Mouse (Mus musculus): Measurements from ENCODE around the gene Zfp148. TPM values are rescaled to one million over a fixed set of nuclear protein-coding genes. Genes with fewer than 3 reads are reported as not detected.

Zfp148 gene
- total RNA-seq (2015): 53.3 TPM in 2 replicates
- total RNA-seq (2017): 24.4 and 24.9 TPM in 2 replicates

GRCm38 (mm10) chr16:33379944-33380881 lies at the start of gene Zfp148:
Gene Zfp148 (plus strand): TSS chr16:33380836.
- peak; percentile 96 for ATAC-seq (ENCODE audit: poor library complexity, severe bottlenecking)

DNA sequence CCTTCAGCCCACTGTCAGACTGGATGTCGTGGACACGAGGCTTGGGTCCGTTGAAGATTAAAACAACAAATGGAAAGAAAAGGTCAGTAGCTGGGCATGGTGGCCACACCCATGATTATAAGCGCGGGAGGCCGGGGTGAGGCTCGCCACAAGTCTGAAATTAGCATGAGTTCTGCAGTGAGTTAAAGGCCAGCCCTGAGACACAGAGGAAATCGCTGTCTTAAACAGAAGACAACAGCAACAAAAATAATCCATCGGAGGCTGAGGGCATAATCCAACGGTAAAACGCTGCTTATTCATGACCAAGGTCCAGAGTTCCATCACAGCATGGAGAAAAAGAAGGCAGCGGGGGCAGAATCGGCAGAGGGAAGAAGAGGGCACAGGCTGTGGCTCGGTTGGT lies 47.6 kb upstream of the Zfp148 start:
- no peak for ATAC-seq (ENCODE audit: poor library complexity, severe bottlenecking)

- ATAC-seq (ENCODE audit: poor library complexity, severe bottlenecking): peak; percentile 73
These were observed 43.5 kb upstream of the Zfp148 start for GRCm38 (mm10) chr16:33337177-33337576.

DNA sequence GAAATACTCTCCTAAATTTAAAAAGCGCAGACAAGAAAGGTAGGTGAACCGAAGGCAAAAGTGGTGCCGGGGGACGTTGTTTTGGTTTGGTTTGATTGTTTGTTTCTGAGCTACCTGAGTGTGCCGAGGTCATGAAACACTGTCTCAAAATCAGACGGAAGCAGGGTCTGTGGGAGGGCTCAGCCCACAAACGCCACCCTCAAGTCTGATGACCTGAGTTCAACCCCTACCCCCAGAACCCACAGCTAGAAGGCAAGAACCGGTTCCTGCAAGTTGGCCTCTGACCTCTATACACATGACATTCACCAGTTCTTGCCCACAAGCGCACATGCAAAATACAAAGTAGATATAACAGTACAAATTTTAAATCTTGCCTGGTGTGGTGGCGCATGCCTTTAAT lies 43.0 kb upstream of the Zfp148 start:
- no peak for ATAC-seq (ENCODE audit: poor library complexity, severe bottlenecking)

GRCm38 (mm10) chr16:33338492-33338891 lies 42.1 kb upstream of the Zfp148 start:
- ATAC-seq (ENCODE audit: poor library complexity, severe bottlenecking): no peak

- no peak for ATAC-seq (ENCODE audit: poor library complexity, severe bottlenecking)
These were observed 41.2 kb upstream of the Zfp148 start for GRCm38 (mm10) chr16:33339476-33339875.

- ATAC-seq (ENCODE audit: poor library complexity, severe bottlenecking): no peak
These were observed 38.3 kb upstream of the Zfp148 start for GRCm38 (mm10) chr16:33342356-33342755.

DNA sequence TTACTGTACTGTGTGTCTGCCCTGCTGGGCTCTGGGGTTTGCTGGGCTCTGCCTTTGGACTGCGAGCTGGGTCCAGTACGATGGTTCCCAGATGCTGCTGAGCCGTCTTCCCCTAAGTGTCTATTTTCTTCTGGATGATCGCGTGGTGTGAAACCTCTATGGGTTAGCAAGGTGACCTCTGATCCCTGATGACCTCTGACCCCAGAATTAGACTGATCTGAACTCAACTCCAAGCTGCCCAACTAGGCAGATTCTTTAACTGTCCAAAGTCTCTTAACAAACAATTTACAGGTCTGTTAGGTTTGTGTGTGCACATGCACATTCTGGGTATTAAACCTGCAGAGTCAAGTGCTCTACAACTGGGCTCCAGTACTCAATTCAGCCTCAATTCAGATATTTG lies 37.5 kb upstream of the Zfp148 start:
- no peak for ATAC-seq (ENCODE audit: poor library complexity, severe bottlenecking)

DNA sequence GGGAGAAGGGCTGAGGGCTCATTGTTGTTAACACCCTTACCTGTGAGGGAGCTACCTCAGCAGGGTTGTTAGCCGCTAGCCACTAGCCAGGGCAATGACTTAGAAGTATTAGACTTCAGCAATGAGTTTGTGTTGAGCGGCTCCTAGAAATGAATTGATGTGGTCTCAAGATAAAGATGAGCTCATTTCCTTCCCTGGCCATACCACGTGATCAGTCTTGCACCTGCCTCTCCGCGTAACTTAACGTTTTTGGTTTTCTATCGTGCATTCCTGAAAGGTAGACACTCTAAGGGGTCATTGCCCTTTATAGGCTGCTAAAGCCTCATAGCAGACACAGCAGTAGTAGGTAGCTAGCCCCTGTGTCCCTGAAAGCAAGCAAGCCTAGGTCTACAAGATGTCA lies 37.0 kb upstream of the Zfp148 start:
- peak; percentile 63 for ATAC-seq (ENCODE audit: poor library complexity, severe bottlenecking)

- ATAC-seq (ENCODE audit: poor library complexity, severe bottlenecking): no peak
These were observed 36.3 kb upstream of the Zfp148 start for GRCm38 (mm10) chr16:33344379-33344778.

- ATAC-seq (ENCODE audit: poor library complexity, severe bottlenecking): no peak
These were observed 35.8 kb upstream of the Zfp148 start for GRCm38 (mm10) chr16:33344875-33345274.

- ATAC-seq (ENCODE audit: poor library complexity, severe bottlenecking): no peak
These were observed 34.3 kb upstream of the Zfp148 start for GRCm38 (mm10) chr16:33346376-33346775.

GRCm38 (mm10) chr16:33347134-33347533 lies 33.5 kb upstream of the Zfp148 start:
- no peak for ATAC-seq (ENCODE audit: poor library complexity, severe bottlenecking)

GRCm38 (mm10) chr16:33357805-33358204 lies 22.8 kb upstream of the Zfp148 start:
- ATAC-seq (ENCODE audit: poor library complexity, severe bottlenecking): no peak

GRCm38 (mm10) chr16:33365772-33366171 lies 14.9 kb upstream of the Zfp148 start:
- no peak for ATAC-seq (ENCODE audit: poor library complexity, severe bottlenecking)

- no peak for ATAC-seq (ENCODE audit: poor library complexity, severe bottlenecking)
These were observed 12.0 kb upstream of the Zfp148 start for GRCm38 (mm10) chr16:33368632-33369031.

- 0 out of 2 replicates have a peak, but pooled peaks have one; percentile 30 for ATAC-seq (ENCODE audit: poor library complexity, severe bottlenecking)
These were observed 9.8 kb upstream of the Zfp148 start for GRCm38 (mm10) chr16:33370836-33371235.

GRCm38 (mm10) chr16:33372611-33373010 lies 8.0 kb upstream of the Zfp148 start:
- ATAC-seq (ENCODE audit: poor library complexity, severe bottlenecking): no peak

DNA sequence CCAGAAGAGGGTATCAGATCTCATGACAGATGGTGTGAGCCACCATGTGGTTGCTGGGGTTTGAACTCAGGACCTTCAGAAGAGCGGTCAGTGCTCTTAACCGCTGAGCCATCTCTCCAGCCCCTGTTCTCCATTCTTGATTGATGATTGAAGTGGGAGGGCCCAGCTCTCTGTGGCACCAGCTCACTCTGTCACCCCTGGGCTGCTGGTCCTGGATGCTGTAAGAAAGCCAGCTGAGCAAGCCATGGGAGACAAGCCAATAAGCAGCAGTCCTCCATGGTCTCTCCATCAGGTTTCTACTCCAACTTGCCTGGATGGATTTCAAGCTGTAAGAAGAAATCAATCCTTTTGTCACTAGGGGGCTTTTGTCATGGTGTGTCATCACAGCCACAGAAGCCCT lies 7.3 kb upstream of the Zfp148 start:
- no peak for ATAC-seq (ENCODE audit: poor library complexity, severe bottlenecking)

- ATAC-seq (ENCODE audit: poor library complexity, severe bottlenecking): no peak
These were observed 4.4 kb upstream of the Zfp148 start for GRCm38 (mm10) chr16:33376266-33376665.

GRCm38 (mm10) chr16:33379219-33379943 lies 1.3 kb upstream of the Zfp148 start:
- ATAC-seq (ENCODE audit: poor library complexity, severe bottlenecking): no peak

All from megakaryocyte, adult 5-6 weeks (primary cell).